Mouse (Mus musculus) limb, embryonic 13.5 days (tissue): Measurements from ENCODE around the gene Zfp217. TPM values are rescaled to one million over a fixed set of nuclear protein-coding genes. Genes with fewer than 3 reads are reported as not detected.
"Not testable (repeated sequence)": the region's sequence is repeated elsewhere in the genome, so short reads cannot be mapped to it uniquely, and the experiment has no call there.

Experiments used
- ATAC-seq: fragments of 200-750 bp; cut with Nextera tagmentation; 2 replicates; pipeline ENCODE4 v1.8.0; 2017; ENCODE audit warnings: low read depth, moderate number of reproducible peaks, moderate TSS enrichment; ENCODE audit not compliant: low FRiP score
- H3K27ac ChIP-seq: fragments of 300-500 bp; sonication (generic); 2 replicates; pipeline ENCODE4 v1.5.1; 2015; ENCODE audit warnings: inconsistent platforms, mild to moderate bottlenecking, moderate library complexity
- H3K27me3 ChIP-seq: fragments of 300-500 bp; sonication (generic); 2 replicates; pipeline ENCODE4 v1.6.1; 2015; ENCODE audit warnings: mild to moderate bottlenecking, inconsistent platforms
- H3K36me3 ChIP-seq: fragments of 300-500 bp; sonication (generic); 2 replicates; pipeline ENCODE4 v1.6.1; 2015; ENCODE audit warnings: inconsistent platforms, mild to moderate bottlenecking, moderate library complexity
- H3K4me1 ChIP-seq: fragments of 300-500 bp; sonication (generic); 2 replicates; pipeline ENCODE4 v1.6.1; 2015; ENCODE audit warnings: inconsistent platforms
- H3K4me2 ChIP-seq: fragments of 300-500 bp; sonication (generic); replicated peaks from 2 replicates; pipeline ENCODE4 v1.6.1; 2015; ENCODE audit warnings: inconsistent platforms, mild to moderate bottlenecking, moderate library complexity
- H3K4me3 ChIP-seq: fragments of 300-500 bp; sonication (generic); 2 replicates; pipeline ENCODE4 v1.5.1; 2015; ENCODE audit warnings: moderate library complexity, mild to moderate bottlenecking, inconsistent platforms
- H3K9ac ChIP-seq: fragments of 300-500 bp; sonication (generic); 2 replicates; pipeline ENCODE4 v1.6.1; 2015; ENCODE audit warnings: mild to moderate bottlenecking, inconsistent platforms
- H3K9me3 ChIP-seq: fragments of 300-500 bp; sonication (generic); 2 replicates; pipeline ENCODE4 v1.6.1; 2016; ENCODE audit warnings: inconsistent platforms
- WGBS: fragments of 180-500 bp; shearing (Covaris S2); methylation state at CpG from one replicate; pipeline ENCODE4 v1.1.7; 2015; 5-methylcytosine and 5-hydroxymethylcytosine counted together
- polyA plus RNA-seq: library from polyadenylated mRNA; unstranded; fragments of >200 nt; fragmentation: Nextera tagmentation; extraction: Ambion mirVana; gene quantifications from 2 replicates; pipeline ENCODE4 v1.2.1, GENCODE M21; 2015

Zfp217 gene
- polyA plus RNA-seq = 4.5 and 4.6 TPM in 2 replicates

GRCm38 (mm10) chr2:170147661-170148153 is at the start of gene Zfp217:
Gene Zfp217, minus strand, starts transcription at chr2:170148103.
- no peak within 1 kb of the TSS for H3K27ac ChIP-seq
- WGBS = 43% methylated on average over 14 of the region's 14 CpGs
- H3K36me3 ChIP-seq = no peaks in the 10 kb centered on the region
- no peak within 1 kb of the TSS for H3K4me3 ChIP-seq
- no peaks in the 10 kb centered on the region for H3K27me3 ChIP-seq
- peak within 1 kb of the TSS; percentile 1; the same call in 1 of the 2 replicates for H3K4me2 ChIP-seq
- no peak within 1 kb of the TSS for H3K9ac ChIP-seq
- peaks cover 3% of the 10 kb centered on the region for H3K4me1 ChIP-seq
- ATAC-seq = no peak
- no peaks in the 10 kb centered on the region for H3K9me3 ChIP-seq

GRCm38 (mm10) chr2:170195542-170196089 is 47.7 kb upstream of the Zfp217 start:
- Histone ChIP-seq H3K9me3 (no peaks in the 10 kb centered on the region), H3K4me2 (no peak overlapping the region), H3K4me3 (no peak overlapping the region), H3K4me1 (peaks cover 20% of the 10 kb centered on the region), H3K9ac (no peak overlapping the region), H3K36me3 (no peaks in the 10 kb centered on the region), H3K27me3 (no peaks in the 10 kb centered on the region), H3K27ac (no peak overlapping the region)
- ATAC-seq = no peak
- 50% methylated on average over 12 of the region's 13 CpGs for WGBS

GRCm38 (mm10) chr2:170194845-170195244 is 46.9 kb upstream of the Zfp217 start:
- Histone ChIP-seq H3K9ac (no peak overlapping the region), H3K4me2 (no peak overlapping the region), H3K27ac (no peak overlapping the region), H3K4me3 (no peak overlapping the region), H3K27me3 (no peaks in the 10 kb centered on the region), H3K36me3 (no peaks in the 10 kb centered on the region), H3K9me3 (no peaks in the 10 kb centered on the region), H3K4me1 (peaks cover 20% of the 10 kb centered on the region)
- ATAC-seq = no peak
- WGBS = 93% methylated on average over 12 of the region's 12 CpGs

GRCm38 (mm10) chr2:170193850-170194249 is 45.9 kb upstream of the Zfp217 start:
- Histone ChIP-seq H3K4me1 (peaks cover 20% of the 10 kb centered on the region), H3K9ac (no peak overlapping the region), H3K36me3 (no peaks in the 10 kb centered on the region), H3K4me2 (no peak overlapping the region), H3K4me3 (no peak overlapping the region), H3K9me3 (no peaks in the 10 kb centered on the region), H3K27ac (no peak overlapping the region), H3K27me3 (no peaks in the 10 kb centered on the region)
- 51% methylated on average over 6 of the region's 6 CpGs for WGBS
- no peak for ATAC-seq

GRCm38 (mm10) chr2:170193211-170193610 is 45.3 kb upstream of the Zfp217 start:
- ATAC-seq = no peak
- Histone ChIP-seq H3K4me1 (peaks cover 20% of the 10 kb centered on the region), H3K4me3 (peak overlapping the region; percentile 15; the same call in 1 of the 2 replicates), H3K27me3 (no peaks in the 10 kb centered on the region), H3K9ac (no peak overlapping the region), H3K9me3 (no peaks in the 10 kb centered on the region), H3K27ac (no peak overlapping the region), H3K36me3 (no peaks in the 10 kb centered on the region), H3K4me2 (peak overlapping the region; percentile 46)
- WGBS = 4% methylated on average over 10 of the region's 10 CpGs

GRCm38 (mm10) chr2:170192731-170193149 is 44.8 kb upstream of the Zfp217 start:
- H3K27me3 ChIP-seq = no peaks in the 10 kb centered on the region
- H3K36me3 ChIP-seq = no peaks in the 10 kb centered on the region
- 0 out of 2 replicates have a peak overlapping the region, but pooled peaks have one; percentile 15 for H3K4me3 ChIP-seq
- 33% methylated on average over 7 of the region's 7 CpGs for WGBS
- ATAC-seq = no peak
- H3K27ac ChIP-seq = no peak overlapping the region
- peak overlapping the region; percentile 46 for H3K4me2 ChIP-seq
- H3K9me3 ChIP-seq = no peaks in the 10 kb centered on the region
- no peak overlapping the region for H3K9ac ChIP-seq
- peaks cover 20% of the 10 kb centered on the region for H3K4me1 ChIP-seq

GRCm38 (mm10) chr2:170188721-170189120 is 40.8 kb upstream of the Zfp217 start:
- H3K27ac ChIP-seq = no peak overlapping the region
- WGBS = 85% methylated on average over 7 of the region's 7 CpGs
- ATAC-seq = no peak

GRCm38 (mm10) chr2:170185137-170185837 is 37.4 kb upstream of the Zfp217 start:
- Histone ChIP-seq H3K4me2 (peak overlapping the region; percentile 68), H3K36me3 (no peaks in the 10 kb centered on the region), H3K4me1 (peaks cover 12% of the 10 kb centered on the region), H3K9ac (0 out of 2 replicates have a peak overlapping the region, but pooled peaks have one; percentile 61), H3K9me3 (no peaks in the 10 kb centered on the region), H3K27ac (peak overlapping the region; percentile 55; the same call in 1 of the 2 replicates), H3K27me3 (no peaks in the 10 kb centered on the region), H3K4me3 (peak overlapping the region; percentile 50)
- ATAC-seq = no peak; the same call in 1 of the 2 replicates
- WGBS = 68% methylated on average over 4 of the region's 4 CpGs

More at GRCm38 (mm10) chr2:170188721-170189120, 40.8 kb upstream of the Zfp217 start:
- Histone ChIP-seq H3K27me3 (no peaks in the 10 kb centered on the region), H3K9me3 (no peaks in the 10 kb centered on the region), H3K9ac (no peak overlapping the region), H3K4me2 (no peak overlapping the region), H3K4me3 (no peak overlapping the region), H3K4me1 (peaks cover 18% of the 10 kb centered on the region), H3K36me3 (no peaks in the 10 kb centered on the region)

- Histone ChIP-seq H3K4me3 (peak overlapping the region; percentile 50), H3K4me2 (peak overlapping the region; percentile 68), H3K36me3 (no peaks in the 10 kb centered on the region), H3K9ac (peak overlapping the region; percentile 61), H3K27me3 (no peaks in the 10 kb centered on the region), H3K9me3 (no peaks in the 10 kb centered on the region), H3K27ac (peak overlapping the region; percentile 55), H3K4me1 (peaks cover 12% of the 10 kb centered on the region)
- peak; percentile 85 for ATAC-seq
- WGBS = under 1% methylated on average over 33 of the region's 33 CpGs
Observed at GRCm38 (mm10) chr2:170184175-170184983, 36.5 kb upstream of the Zfp217 start.

- Histone ChIP-seq H3K4me2 (peak overlapping the region; percentile 68), H3K36me3 (no peaks in the 10 kb centered on the region), H3K9me3 (no peaks in the 10 kb centered on the region), H3K9ac (no peak overlapping the region; the same call in 1 of the 2 replicates), H3K27me3 (no peaks in the 10 kb centered on the region), H3K4me3 (peak overlapping the region; percentile 50), H3K27ac (0 out of 2 replicates have a peak overlapping the region, but pooled peaks have one; percentile 11), H3K4me1 (peaks cover 12% of the 10 kb centered on the region)
- no peak for ATAC-seq
- WGBS = 63% methylated on average over 4 of the region's 4 CpGs
Observed at GRCm38 (mm10) chr2:170183851-170184174, 35.9 kb upstream of the Zfp217 start.

GRCm38 (mm10) chr2:170181862-170182261 is 34.0 kb upstream of the Zfp217 start:
- no peak for ATAC-seq
- WGBS = 91% methylated on average over 6 of the region's 6 CpGs
- no peak overlapping the region for H3K4me2 ChIP-seq
- no peak overlapping the region for H3K27ac ChIP-seq
- H3K9ac ChIP-seq = no peak overlapping the region
- H3K36me3 ChIP-seq = no peaks in the 10 kb centered on the region
- H3K27me3 ChIP-seq = no peaks in the 10 kb centered on the region
- H3K4me1 ChIP-seq = peaks cover 20% of the 10 kb centered on the region
- no peak overlapping the region for H3K4me3 ChIP-seq
- H3K9me3 ChIP-seq = no peaks in the 10 kb centered on the region

GRCm38 (mm10) chr2:170180769-170181168 is 32.9 kb upstream of the Zfp217 start:
- H3K27ac ChIP-seq, ATAC-seq, H3K4me2 ChIP-seq, H3K9me3 ChIP-seq, H3K4me3 ChIP-seq, H3K9ac ChIP-seq, H3K27me3 ChIP-seq, H3K36me3 ChIP-seq: not testable (repeated sequence)
- WGBS = 94% methylated on average over 3 of the region's 3 CpGs
- H3K4me1 ChIP-seq = peaks cover 28% of the 10 kb centered on the region
